In genomic region chr16:18357977-18358376, GRCm38 (mm10) we compare ENCODE assay signal across 16 mouse cellular contexts.
"Had no signal": no experiment of that assay in that cellular context is flagged by ENCODE, and none has a peak within 500 bp of the region (broad histone marks: within the 10 kb centered on the region; RNA-seq: fewer than 3 reads in every experiment).

No protein-coding gene starts in this region.

- DNase-seq: retina, postnatal 1 day; right cerebral cortex, adult 18-20 months; right cerebral cortex, postnatal 14 days; right cerebral cortex, postnatal 25 days; right cerebral cortex, postnatal 4 days; spleen, adult 18-20 months; thymus, adult 18-20 months; thymus, adult 2 months; thymus, postnatal 14 days; thymus, postnatal 25 days; thymus, postnatal 36 days; thymus, postnatal 4 days had no signal

- H3K27ac ChIP-seq: neural tube, embryonic 13.5 days; neural tube, embryonic 15.5 days; stomach, embryonic 15.5 days; stomach, postnatal 0 days had no signal

- H3K36me3 ChIP-seq: stomach, embryonic 15.5 days had no signal

- H3K9me3 ChIP-seq: neural tube, embryonic 13.5 days; neural tube, embryonic 15.5 days; stomach, embryonic 15.5 days had no signal

- H3K4me3 ChIP-seq: neural tube, embryonic 13.5 days; neural tube, embryonic 15.5 days; stomach, embryonic 15.5 days had no signal

- H3K4me2 ChIP-seq: neural tube, embryonic 13.5 days; neural tube, embryonic 15.5 days; stomach, embryonic 15.5 days had no signal

- H3K4me1 ChIP-seq: stomach, embryonic 15.5 days had no signal

- H3K27me3 ChIP-seq: neural tube, embryonic 13.5 days; neural tube, embryonic 15.5 days; stomach, embryonic 15.5 days had no signal

- H3K9ac ChIP-seq: neural tube, embryonic 13.5 days; neural tube, embryonic 15.5 days; stomach, embryonic 15.5 days had no signal
